In the genomic region with DNA sequence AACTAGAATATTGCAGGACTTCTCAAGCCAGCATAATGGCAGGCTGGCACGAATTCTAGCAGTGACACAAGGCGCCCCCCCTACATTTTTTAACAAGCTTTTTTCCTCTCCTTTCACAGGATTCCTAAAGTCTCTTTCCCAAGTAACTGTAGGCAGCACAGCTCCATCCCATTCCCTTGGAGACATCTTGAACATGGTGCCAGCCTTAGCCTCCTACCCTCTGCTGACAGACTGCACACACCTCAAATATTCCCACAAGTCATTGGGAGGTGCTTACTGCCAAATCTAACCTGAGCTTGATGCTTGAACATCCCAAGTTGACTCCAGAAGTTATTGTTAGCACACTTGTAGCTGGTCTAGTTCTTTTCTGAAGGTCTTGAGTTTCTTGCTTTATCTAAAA, we compare ENCODE assay signal across 18 mouse cellular contexts. TPM values are rescaled to one million over a fixed set of nuclear protein-coding genes. Genes with fewer than 3 reads are reported as not detected.
A peak's percentile ranks its signal among the peaks of the same experiment; 100 is the strongest.
DNase-seq lines count a peak whose midpoint lies in the region; ATAC-seq lines count a peak whose summit lies in the region.
"Had no signal": no experiment of that assay in that cellular context is flagged by ENCODE, and none has a peak within 500 bp of the region (broad histone marks: within the 10 kb centered on the region; RNA-seq: fewer than 3 reads in every experiment).

No protein-coding gene starts in this region.

- ATAC-seq in forebrain, embryonic 12.5 days (ENCODE audit: low FRiP score): no peak
- no peak for ATAC-seq in megakaryocyte, adult 5-6 weeks (ENCODE audit: poor library complexity, severe bottlenecking)
- ATAC-seq in embryonic facial prominence, embryonic 15.5 days (ENCODE audit: insufficient number of reproducible peaks, low FRiP score, low TSS enrichment, low read depth): no peak
- no peak for ATAC-seq in frontal cortex, adult (ENCODE audit: low TSS enrichment)
- ATAC-seq: activated CD4-positive, CD25-positive, alpha-beta regulatory T cell, adult 4 months; forebrain, embryonic 15.5 days had no signal

- no peak for DNase-seq in forebrain, embryonic 10.5 days (ENCODE audit: extremely low spot score, low spot score)
- no peak for DNase-seq in left cerebral cortex, adult 9 months (ENCODE audit: low spot score in 2 of 2)
- no peak for DNase-seq in right cerebral cortex, adult 18-20 months
- DNase-seq: cerebellum, adult 2 months; gastrocnemius, postnatal 14 days; kidney, adult 9 months; lung, postnatal 14 days; spleen, adult 18-20 months had no signal

- 39% methylated on average over 2 of the region's 2 CpGs for WGBS in forebrain, embryonic 10.5 days
- 36% methylated on average over 2 of the region's 2 CpGs for WGBS in forebrain, embryonic 12.5 days
- 41% methylated on average over 2 of the region's 2 CpGs for WGBS in embryonic facial prominence, embryonic 15.5 days

- H3K4me2 ChIP-seq in forebrain, embryonic 12.5 days: no peak overlapping the region
- no peak overlapping the region for H3K4me2 ChIP-seq in embryonic facial prominence, embryonic 15.5 days (replicated peaks)
- H3K4me2 ChIP-seq: forebrain, embryonic 15.5 days; hindbrain, embryonic 12.5 days; midbrain, embryonic 12.5 days had no signal

- peaks cover 62% of the 10 kb centered on the region for H3K36me3 ChIP-seq in forebrain, embryonic 10.5 days (replicated peaks)
- peaks cover 42% of the 10 kb centered on the region for H3K36me3 ChIP-seq in forebrain, embryonic 12.5 days (replicated peaks)
- peaks cover 42% of the 10 kb centered on the region for H3K36me3 ChIP-seq in megakaryocyte, embryonic 14.5 days (replicated peaks; ENCODE audit: low read length)
- peaks cover 31% of the 10 kb centered on the region for H3K36me3 ChIP-seq in embryonic facial prominence, embryonic 15.5 days

- peak overlapping the region; percentile 88; the same call in 1 of the 2 replicates for H3K4me3 ChIP-seq in forebrain, embryonic 10.5 days
- no peak overlapping the region for H3K4me3 ChIP-seq in forebrain, embryonic 12.5 days (replicated peaks)
- H3K4me3 ChIP-seq in megakaryocyte, embryonic 14.5 days (replicated peaks): peak overlapping the region; percentile 51
- H3K4me3 ChIP-seq in embryonic facial prominence, embryonic 15.5 days (replicated peaks): no peak overlapping the region
- H3K4me3 ChIP-seq: forebrain, embryonic 15.5 days; hindbrain, embryonic 12.5 days; layer of hippocampus, adult 2 months; midbrain, embryonic 12.5 days had no signal

- no peaks in the 10 kb centered on the region for H3K27me3 ChIP-seq in forebrain, embryonic 10.5 days (ENCODE audit: poor library complexity, severe bottlenecking)
- no peaks in the 10 kb centered on the region for H3K27me3 ChIP-seq in forebrain, embryonic 12.5 days
- H3K27me3 ChIP-seq in megakaryocyte, embryonic 14.5 days (replicated peaks): no peaks in the 10 kb centered on the region
- H3K27me3 ChIP-seq in embryonic facial prominence, embryonic 15.5 days: no peaks in the 10 kb centered on the region
- H3K27me3 ChIP-seq: forebrain, embryonic 15.5 days; hindbrain, embryonic 12.5 days; midbrain, embryonic 12.5 days had no signal

- H3K9me3 ChIP-seq in forebrain, embryonic 10.5 days: no peaks in the 10 kb centered on the region
- no peaks in the 10 kb centered on the region for H3K9me3 ChIP-seq in forebrain, embryonic 12.5 days
- no peaks in the 10 kb centered on the region for H3K9me3 ChIP-seq in megakaryocyte, embryonic 14.5 days
- H3K9me3 ChIP-seq in embryonic facial prominence, embryonic 15.5 days (replicated peaks): no peaks in the 10 kb centered on the region
- H3K9me3 ChIP-seq: forebrain, embryonic 15.5 days; hindbrain, embryonic 12.5 days; midbrain, embryonic 12.5 days had no signal

- no peak overlapping the region for H3K9ac ChIP-seq in forebrain, embryonic 12.5 days
- H3K9ac ChIP-seq in embryonic facial prominence, embryonic 15.5 days: no peak overlapping the region
- H3K9ac ChIP-seq: forebrain, embryonic 15.5 days; hindbrain, embryonic 12.5 days; midbrain, embryonic 12.5 days had no signal

- no peak overlapping the region for H3K27ac ChIP-seq in forebrain, embryonic 10.5 days
- H3K27ac ChIP-seq in forebrain, embryonic 12.5 days: no peak overlapping the region
- 0 out of 2 replicates have a peak overlapping the region, but pooled peaks have one; percentile 3 for H3K27ac ChIP-seq in embryonic facial prominence, embryonic 15.5 days (replicated peaks)
- H3K27ac ChIP-seq: forebrain, embryonic 15.5 days; hindbrain, embryonic 12.5 days; layer of hippocampus, adult 2 months; midbrain, embryonic 12.5 days had no signal

- peaks cover 41% of the 10 kb centered on the region for H3K4me1 ChIP-seq in forebrain, embryonic 10.5 days
- H3K4me1 ChIP-seq in forebrain, embryonic 12.5 days: peaks cover 20% of the 10 kb centered on the region
- peaks cover 69% of the 10 kb centered on the region for H3K4me1 ChIP-seq in megakaryocyte, embryonic 14.5 days
- peaks cover 29% of the 10 kb centered on the region for H3K4me1 ChIP-seq in embryonic facial prominence, embryonic 15.5 days

RNA-seq across cellular contexts. Expression of a gene that starts 3.0 kb away (rescaled TPM):
- 153 and 161 TPM in 2 replicates for polyA plus RNA-seq in forebrain, embryonic 10.5 days (2016; fragmentation: Nextera tagmentation; extraction: Ambion mirVana)
- 117 and 131 TPM in 2 replicates for polyA plus RNA-seq in forebrain, embryonic 12.5 days (2016; fragmentation: Nextera tagmentation; extraction: Ambion mirVana)
- 210 and 1,237 TPM in 2 replicates for polyA plus RNA-seq in megakaryocyte, embryonic 14.5 days (2012; ENCODE audit: insufficient read depth, low replicate concordance)
- total RNA-seq in megakaryocyte, adult 5-6 weeks (2015): 3,100 and 3,214 TPM in 2 replicates
- 812 and 986 TPM in 2 replicates for total RNA-seq in megakaryocyte, adult 5-6 weeks (2017)
- polyA plus RNA-seq in embryonic facial prominence, embryonic 15.5 days (2015; fragmentation: Nextera tagmentation; extraction: Ambion mirVana): 177 and 204 TPM in 2 replicates

RNA-seq across cellular contexts. Expression of a gene that starts 12.7 kb away (rescaled TPM):
- 10.6 and 12.4 TPM in 2 replicates for polyA plus RNA-seq in forebrain, embryonic 10.5 days (2016; fragmentation: Nextera tagmentation; extraction: Ambion mirVana)
- 16.6 and 17.2 TPM in 2 replicates for polyA plus RNA-seq in forebrain, embryonic 12.5 days (2016; fragmentation: Nextera tagmentation; extraction: Ambion mirVana)
- not detected in 2 replicates for polyA plus RNA-seq in megakaryocyte, embryonic 14.5 days (2012; ENCODE audit: insufficient read depth, low replicate concordance)
- 0.18 and 0.34 TPM in 2 replicates for total RNA-seq in megakaryocyte, adult 5-6 weeks (2015)
- total RNA-seq in megakaryocyte, adult 5-6 weeks (2017): 0.37 TPM in 1 of 2 replicates, not detected in the other
- polyA plus RNA-seq in embryonic facial prominence, embryonic 15.5 days (2015; fragmentation: Nextera tagmentation; extraction: Ambion mirVana): 19.2 and 26.8 TPM in 2 replicates

Comparison
In these comparisons a context has a peak if more than half of its experiments do, and no peak if none do; other contexts are left out.
1. H3K4me3 ChIP-seq: peak in forebrain, embryonic 10.5 days (single experiment) and megakaryocyte, embryonic 14.5 days (single experiment); none in forebrain, embryonic 12.5 days (single experiment) and embryonic facial prominence, embryonic 15.5 days (single experiment).
2. RNA of a gene that starts 12.7 kb away (polyA plus RNA-seq): 19.2 to 26.8 TPM in embryonic facial prominence, embryonic 15.5 days, 16.6 to 17.2 TPM in forebrain, embryonic 12.5 days and 10.6 to 12.4 TPM in forebrain, embryonic 10.5 days; not detected in megakaryocyte, embryonic 14.5 days; every median in the first group is over 10 times any median in the second.